Mouse (Mus musculus): ENCODE measurements around the gene Pkp1. TPM values are rescaled to one million over a fixed set of nuclear protein-coding genes. Genes with fewer than 3 reads are reported as not detected.

The Pkp1 gene
- polyA plus RNA-seq, 1 experiment: 40.6 TPM

DNA sequence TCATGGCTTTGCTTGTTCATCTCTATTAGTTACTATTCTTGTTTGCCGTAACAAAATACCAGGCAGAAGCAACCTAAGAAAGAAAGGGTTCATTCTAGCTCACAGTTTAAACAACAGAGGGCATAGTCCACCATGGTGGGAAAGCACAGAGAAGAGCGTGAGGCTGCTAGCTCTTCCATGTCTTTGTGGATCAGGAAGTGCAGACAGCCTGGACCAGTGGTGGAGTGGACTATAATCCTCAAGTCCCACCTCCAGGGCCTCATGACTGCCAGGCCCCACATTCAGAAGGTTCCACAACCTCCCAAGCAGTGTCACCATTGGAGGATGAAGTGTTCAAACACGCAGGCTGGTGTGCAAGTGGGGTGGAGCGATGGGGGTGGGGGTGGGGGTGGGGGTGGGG lies 65.8 kb downstream of the Pkp1 start:
- H3K4me1 ChIP-seq (ENCODE audit: control insufficient read depth, insufficient read depth, low read length): no peaks in the 10 kb centered on the region
- TF ChIP-seq CTCF (IDR thresholded peaks at IDR 0.05; ENCODE audit: insufficient read depth, low read length) (no peak), POLR2A (IDR thresholded peaks at IDR 0.05; ENCODE audit: borderline replicate concordance, extremely low read depth, low read depth, low read length) (no peak)
- 94% methylated on average over 4 of the region's 4 CpGs for WGBS
- no peak for DNase-seq
- no peak overlapping the region for H3K4me3 ChIP-seq (replicated peaks; ENCODE audit: extremely low read depth, low read depth, low read length)

GRCm38 (mm10) chr1:135852044-135852756 lies 66.8 kb downstream of the Pkp1 start:
- Histone ChIP-seq H3K4me3 (replicated peaks; ENCODE audit: extremely low read depth, low read depth, low read length) (no peak overlapping the region), H3K4me1 (ENCODE audit: control insufficient read depth, insufficient read depth, low read length) (no peaks in the 10 kb centered on the region)
- no peak for DNase-seq
- no peak for TF ChIP-seq POLR2A (IDR thresholded peaks at IDR 0.05; ENCODE audit: borderline replicate concordance, extremely low read depth, low read depth, low read length)
- TF ChIP-seq CTCF (IDR thresholded peaks at IDR 0.05; ENCODE audit: insufficient read depth, low read length): no peak
- WGBS: 57% methylated on average over 13 of the region's 13 CpGs

DNA sequence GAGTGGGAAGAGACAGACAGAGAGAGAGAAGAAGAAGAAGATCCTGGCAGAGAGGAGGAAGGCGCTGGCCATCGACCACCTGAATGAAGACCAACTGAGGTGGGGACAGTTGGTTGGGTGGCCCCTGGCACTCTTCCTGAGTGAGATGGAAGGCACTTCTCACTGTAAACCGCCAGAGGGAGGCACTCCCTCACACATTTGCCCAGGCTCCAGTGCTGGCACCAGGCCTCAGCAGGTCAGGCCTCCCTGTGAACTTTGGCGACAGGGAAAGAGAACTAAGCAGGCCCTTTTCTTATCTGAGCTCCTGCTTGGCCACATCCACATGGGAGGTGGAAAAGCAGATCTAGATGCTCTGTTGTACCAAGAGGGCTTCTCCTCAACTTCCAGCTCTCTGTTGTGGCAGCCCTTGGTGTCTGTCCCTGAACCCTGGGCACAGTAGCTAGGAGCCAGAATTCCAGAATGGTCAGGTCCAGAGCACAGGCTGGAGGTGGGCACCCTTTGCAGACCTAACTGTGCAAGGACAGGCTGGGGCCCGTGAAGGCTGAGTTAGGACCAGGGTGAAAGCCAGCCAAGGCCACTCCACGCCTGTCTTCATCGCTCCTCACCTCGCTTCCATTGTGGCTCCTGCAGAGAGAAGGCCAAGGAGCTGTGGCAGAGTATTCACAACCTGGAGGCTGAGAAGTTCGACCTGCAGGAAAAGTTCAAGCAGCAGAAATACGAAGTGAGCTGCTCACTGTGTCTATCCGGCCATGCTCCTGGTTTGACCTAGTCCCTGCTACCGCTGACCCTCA lies 68.1 kb downstream of the Pkp1 start:
- no peak for DNase-seq
- Histone ChIP-seq H3K4me3 (replicated peaks; ENCODE audit: extremely low read depth, low read depth, low read length) (no peak overlapping the region), H3K4me1 (ENCODE audit: control insufficient read depth, insufficient read depth, low read length) (no peaks in the 10 kb centered on the region)
- 70% methylated on average over 12 of the region's 12 CpGs for WGBS
- TF ChIP-seq CTCF (IDR thresholded peaks at IDR 0.05; ENCODE audit: insufficient read depth, low read length) (peak; percentile 56), POLR2A (IDR thresholded peaks at IDR 0.05; ENCODE audit: borderline replicate concordance, extremely low read depth, low read depth, low read length) (no peak)

GRCm38 (mm10) chr1:135847611-135848351 lies 71.2 kb downstream of the Pkp1 start:
- no peaks in the 10 kb centered on the region; the same call in 1 of the 2 replicates for H3K4me1 ChIP-seq (ENCODE audit: control insufficient read depth, insufficient read depth, low read length)
- no peak overlapping the region for H3K4me3 ChIP-seq (replicated peaks; ENCODE audit: extremely low read depth, low read depth, low read length)
- no peak for DNase-seq
- 48% methylated on average over 17 of the region's 17 CpGs for WGBS
- TF ChIP-seq CTCF (IDR thresholded peaks at IDR 0.05; ENCODE audit: insufficient read depth, low read length) (no peak), POLR2A (IDR thresholded peaks at IDR 0.05; ENCODE audit: borderline replicate concordance, extremely low read depth, low read depth, low read length) (no peak)

DNA sequence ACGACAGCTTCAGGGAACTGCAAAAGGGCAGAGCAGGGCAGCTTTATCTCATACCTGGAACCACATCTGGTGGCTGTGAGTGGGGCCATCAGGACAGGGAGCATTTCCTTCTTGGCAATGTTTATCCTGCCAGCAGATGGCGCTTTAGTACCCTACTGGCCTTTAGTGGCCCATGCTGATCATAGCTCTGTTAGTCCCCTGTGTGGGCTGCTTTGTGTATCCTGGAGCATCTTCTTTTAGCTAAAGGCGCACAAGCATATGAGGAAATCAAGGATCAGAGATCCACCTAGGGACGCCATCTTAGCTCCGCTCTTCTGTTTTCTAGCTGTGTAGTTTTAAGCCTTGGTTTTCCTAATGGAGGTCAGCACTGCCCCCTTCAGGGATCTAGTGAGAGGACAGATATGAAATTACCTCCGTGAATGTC lies 71.9 kb downstream of the Pkp1 start:
- DNase-seq: peak; percentile 29
- no peak overlapping the region for H3K4me3 ChIP-seq (replicated peaks; ENCODE audit: extremely low read depth, low read depth, low read length)
- WGBS: 40% methylated on average over 6 of the region's 6 CpGs
- TF ChIP-seq POLR2A (IDR thresholded peaks at IDR 0.05; ENCODE audit: borderline replicate concordance, extremely low read depth, low read depth, low read length) (no peak), CTCF (IDR thresholded peaks at IDR 0.05; ENCODE audit: insufficient read depth, low read length) (peak; percentile 69)
- no peaks in the 10 kb centered on the region; the same call in 1 of the 2 replicates for H3K4me1 ChIP-seq (ENCODE audit: control insufficient read depth, insufficient read depth, low read length)

- WGBS: 89% methylated on average over 5 of the region's 5 CpGs
- DNase-seq: no peak
- TF ChIP-seq POLR2A (IDR thresholded peaks at IDR 0.05; ENCODE audit: borderline replicate concordance, extremely low read depth, low read depth, low read length) (no peak), CTCF (IDR thresholded peaks at IDR 0.05; ENCODE audit: insufficient read depth, low read length) (no peak)
- Histone ChIP-seq H3K4me3 (replicated peaks; ENCODE audit: extremely low read depth, low read depth, low read length) (no peak overlapping the region), H3K4me1 (ENCODE audit: control insufficient read depth, insufficient read depth, low read length) (no peaks in the 10 kb centered on the region; the same call in 1 of the 2 replicates)
These were observed 72.4 kb downstream of the Pkp1 start for GRCm38 (mm10) chr1:135846632-135847031.

GRCm38 (mm10) chr1:135844481-135844880 lies 74.5 kb downstream of the Pkp1 start:
- WGBS: 37% methylated on average over 6 of the region's 6 CpGs
- no peak overlapping the region for H3K4me3 ChIP-seq (replicated peaks; ENCODE audit: extremely low read depth, low read depth, low read length)
- no peak for DNase-seq
- no peak for TF ChIP-seq POLR2A (IDR thresholded peaks at IDR 0.05; ENCODE audit: borderline replicate concordance, extremely low read depth, low read depth, low read length)
- no peak for TF ChIP-seq CTCF (IDR thresholded peaks at IDR 0.05; ENCODE audit: insufficient read depth, low read length)
- H3K4me1 ChIP-seq (ENCODE audit: control insufficient read depth, insufficient read depth, low read length): no peaks in the 10 kb centered on the region; the same call in 1 of the 2 replicates

DNA sequence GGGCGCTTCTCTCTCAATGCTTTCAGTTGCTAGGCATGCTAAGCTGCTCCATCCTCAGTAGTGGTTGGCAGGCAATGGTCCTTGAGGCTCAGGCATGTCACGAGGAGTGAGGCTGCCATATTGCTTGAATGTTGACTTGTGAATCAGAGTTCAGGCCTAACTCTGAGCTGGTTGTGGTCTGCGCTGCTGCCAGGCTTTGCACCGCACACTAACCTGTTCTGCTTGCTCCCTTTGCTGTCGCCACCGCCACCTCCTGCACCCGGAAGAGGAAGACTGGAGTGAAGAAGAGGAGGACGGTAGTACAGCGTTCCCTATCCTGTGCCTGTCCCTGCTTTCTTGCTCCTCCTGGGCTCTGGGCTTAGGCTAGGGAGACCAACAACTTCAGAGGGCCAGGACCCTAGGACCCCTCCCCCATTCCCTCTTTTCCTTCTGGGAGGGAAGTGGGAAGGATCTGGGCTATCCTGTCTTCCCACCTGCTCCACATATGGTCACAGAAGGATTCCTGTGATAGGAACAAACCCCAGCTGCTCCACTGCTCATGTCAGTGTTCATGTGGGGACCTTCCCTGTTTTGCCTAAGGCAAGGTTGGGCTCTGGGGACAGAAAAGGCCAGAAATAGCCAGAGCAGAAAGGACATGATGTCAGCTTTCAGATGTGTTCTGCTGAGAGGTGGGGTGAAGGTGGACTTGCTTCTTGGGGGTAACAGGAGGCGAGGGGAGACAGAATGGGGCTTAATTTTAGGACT lies 75.3 kb downstream of the Pkp1 start:
- no peak for TF ChIP-seq POLR2A (IDR thresholded peaks at IDR 0.05; ENCODE audit: borderline replicate concordance, extremely low read depth, low read depth, low read length)
- TF ChIP-seq CTCF (IDR thresholded peaks at IDR 0.05; ENCODE audit: insufficient read depth, low read length): no peak
- H3K4me3 ChIP-seq (replicated peaks; ENCODE audit: extremely low read depth, low read depth, low read length): no peak overlapping the region
- no peak for DNase-seq
- no peaks in the 10 kb centered on the region; the same call in 1 of the 2 replicates for H3K4me1 ChIP-seq (ENCODE audit: control insufficient read depth, insufficient read depth, low read length)
- WGBS: 93% methylated on average over 10 of the region's 10 CpGs
